Mouse (Mus musculus) forebrain, embryonic 13.5 days (tissue): ENCODE data around the gene Hoxa2. TPM values are rescaled to one million over a fixed set of nuclear protein-coding genes. Genes with fewer than 3 reads are reported as not detected.

Experiments
- ATAC-seq: fragments of 200-750 bp; cut with Nextera tagmentation; 2 replicates; pipeline ENCODE4 v1.8.0; 2017
- H3K27ac ChIP-seq: fragments of 300-500 bp; sonication (generic); 2 replicates; pipeline ENCODE4 v1.5.1; 2015; ENCODE audit warnings: inconsistent platforms, mild to moderate bottlenecking, moderate library complexity
- H3K27me3 ChIP-seq: fragments of 300-500 bp; sonication (generic); 2 replicates; pipeline ENCODE4 v1.6.1; 2015; ENCODE audit warnings: mild to moderate bottlenecking, inconsistent platforms
- H3K36me3 ChIP-seq: fragments of 300-500 bp; sonication (generic); 2 replicates; pipeline ENCODE4 v1.6.1; 2015; ENCODE audit warnings: mild to moderate bottlenecking, inconsistent platforms; ENCODE audit not compliant: poor library complexity, severe bottlenecking
- H3K4me1 ChIP-seq: fragments of 300-500 bp; sonication (generic); 2 replicates; pipeline ENCODE4 v1.6.1; 2015; ENCODE audit warnings: inconsistent platforms
- H3K4me2 ChIP-seq: fragments of 300-500 bp; sonication (generic); 2 replicates; pipeline ENCODE4 v1.6.1; 2015; ENCODE audit warnings: inconsistent platforms, mild to moderate bottlenecking, moderate library complexity
- H3K4me3 ChIP-seq: fragments of 300-500 bp; sonication (generic); 2 replicates; pipeline ENCODE4 v1.5.1; 2015; ENCODE audit warnings: mild to moderate bottlenecking, inconsistent platforms
- H3K9ac ChIP-seq: fragments of 300-500 bp; sonication (generic); 2 replicates; pipeline ENCODE4 v1.6.1; 2015; ENCODE audit warnings: mild to moderate bottlenecking, inconsistent platforms
- H3K9me3 ChIP-seq: fragments of 300-500 bp; sonication (generic); replicated peaks from 2 replicates; pipeline ENCODE4 v1.6.1; 2016; ENCODE audit warnings: inconsistent platforms
- WGBS: fragments of 180-500 bp; shearing (Covaris S2); methylation state at CpG from one replicate; pipeline ENCODE4 v1.1.7; 2015; 5-methylcytosine and 5-hydroxymethylcytosine counted together
- polyA plus RNA-seq: library from polyadenylated mRNA; unstranded; fragments of >200 nt; fragmentation: Nextera tagmentation; extraction: Ambion mirVana; gene quantifications from 2 replicates; pipeline ENCODE4 v1.2.1, GENCODE M21; 2015

The Hoxa2 gene
- polyA plus RNA-seq, 1 experiment from 2014 or later, result not detected

DNA sequence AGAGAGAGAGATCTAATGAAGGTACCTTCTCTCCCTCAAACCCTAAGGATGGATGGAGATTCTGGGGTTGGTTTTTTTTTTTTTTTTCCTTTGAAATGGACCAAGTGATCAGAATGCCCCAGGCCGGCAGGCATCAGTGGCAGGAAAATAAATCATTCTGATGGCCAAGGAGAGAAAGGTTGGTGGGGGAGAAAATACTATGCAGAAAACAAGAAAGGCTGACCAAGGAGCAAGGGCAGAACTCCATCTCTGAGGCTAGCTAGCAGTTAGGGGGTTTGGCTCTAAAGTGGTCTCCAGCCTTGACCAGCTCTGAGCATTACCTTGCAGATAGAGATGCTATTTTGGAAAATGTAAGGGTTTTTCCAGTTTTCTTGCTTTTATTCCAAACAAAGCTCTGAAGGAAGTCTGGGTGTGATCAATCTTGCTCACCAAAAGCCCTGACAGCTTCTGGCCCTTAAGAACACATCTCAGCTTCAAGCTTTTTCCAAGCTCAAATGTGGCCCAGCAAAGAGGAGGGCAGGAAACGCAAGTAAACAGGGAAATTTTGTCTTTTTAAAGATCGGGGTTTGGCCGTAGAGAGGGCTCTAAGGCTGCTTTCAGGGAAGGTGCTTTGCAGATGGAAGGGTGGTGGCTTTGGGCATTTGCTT is 1.9 kb upstream of the Hoxa2 start:
- WGBS, result 6% methylated on average over 4 of the region's 4 CpGs
- H3K4me1 ChIP-seq, result no peaks in the 10 kb centered on the region
- no peak overlapping the region for H3K9ac ChIP-seq
- H3K36me3 ChIP-seq, result no peaks in the 10 kb centered on the region
- peaks cover 99% of the 10 kb centered on the region for H3K27me3 ChIP-seq
- H3K4me3 ChIP-seq, result no peak overlapping the region
- no peak for ATAC-seq
- H3K9me3 ChIP-seq, result no peaks in the 10 kb centered on the region
- no peak overlapping the region for H3K27ac ChIP-seq
- H3K4me2 ChIP-seq, result no peak overlapping the region

DNA sequence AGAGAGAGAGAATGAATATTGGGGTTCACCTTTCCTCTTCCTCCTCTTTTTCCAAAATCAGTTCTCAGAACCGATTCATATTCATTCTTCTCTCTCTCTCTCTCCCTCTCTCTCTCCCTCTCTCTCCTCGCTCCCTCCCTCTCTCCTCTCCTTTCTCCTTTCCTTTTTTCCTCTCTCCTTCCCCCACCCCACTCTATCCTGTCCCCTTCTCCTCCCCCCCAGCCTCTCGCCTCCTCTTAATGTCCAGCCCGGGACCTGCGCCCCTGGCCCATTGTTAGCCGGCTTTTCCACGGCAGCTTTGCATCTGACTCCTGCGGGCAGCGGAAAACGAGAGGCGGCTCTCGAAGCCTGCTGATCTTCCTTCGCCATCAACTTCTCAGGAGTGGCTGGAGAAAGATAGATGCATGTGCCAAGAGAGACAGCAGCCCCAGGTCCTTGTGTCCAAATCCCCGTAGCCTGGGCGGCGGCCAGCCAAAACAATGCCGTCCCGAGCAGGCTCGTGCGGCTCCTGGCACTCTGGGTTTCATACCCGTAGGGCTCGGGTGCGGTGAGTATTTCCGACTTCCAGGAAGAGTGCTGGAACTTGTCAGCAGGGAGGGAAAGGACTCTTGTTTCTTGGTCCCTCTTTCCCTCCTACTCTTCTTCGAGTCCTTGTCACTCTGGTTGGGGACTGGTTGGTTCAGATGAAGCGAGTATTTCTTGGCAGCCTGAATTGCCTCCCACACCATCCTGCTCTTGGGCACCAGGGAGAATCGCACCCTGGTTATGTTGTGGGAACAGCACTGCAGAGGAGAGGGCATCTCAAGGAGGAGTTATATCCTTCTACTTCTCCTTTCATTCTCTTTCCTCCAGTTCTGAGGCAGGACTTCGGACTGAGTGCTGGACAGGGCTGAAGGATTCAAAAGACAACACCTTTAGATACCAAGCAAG is 1.1 kb upstream of the Hoxa2 start:
- no peak overlapping the region for H3K4me2 ChIP-seq
- H3K9me3 ChIP-seq, result no peaks in the 10 kb centered on the region
- no peak overlapping the region for H3K9ac ChIP-seq
- H3K4me3 ChIP-seq, result no peak overlapping the region
- WGBS, result under 1% methylated on average over 28 of the region's 28 CpGs
- ATAC-seq, result no peak
- H3K4me1 ChIP-seq, result 0 out of 2 replicates have a peak, but pooled peaks cover 1% of the 10 kb centered on the region
- H3K27ac ChIP-seq, result no peak overlapping the region
- H3K36me3 ChIP-seq, result no peaks in the 10 kb centered on the region
- H3K27me3 ChIP-seq, result peaks cover 99% of the 10 kb centered on the region

DNA sequence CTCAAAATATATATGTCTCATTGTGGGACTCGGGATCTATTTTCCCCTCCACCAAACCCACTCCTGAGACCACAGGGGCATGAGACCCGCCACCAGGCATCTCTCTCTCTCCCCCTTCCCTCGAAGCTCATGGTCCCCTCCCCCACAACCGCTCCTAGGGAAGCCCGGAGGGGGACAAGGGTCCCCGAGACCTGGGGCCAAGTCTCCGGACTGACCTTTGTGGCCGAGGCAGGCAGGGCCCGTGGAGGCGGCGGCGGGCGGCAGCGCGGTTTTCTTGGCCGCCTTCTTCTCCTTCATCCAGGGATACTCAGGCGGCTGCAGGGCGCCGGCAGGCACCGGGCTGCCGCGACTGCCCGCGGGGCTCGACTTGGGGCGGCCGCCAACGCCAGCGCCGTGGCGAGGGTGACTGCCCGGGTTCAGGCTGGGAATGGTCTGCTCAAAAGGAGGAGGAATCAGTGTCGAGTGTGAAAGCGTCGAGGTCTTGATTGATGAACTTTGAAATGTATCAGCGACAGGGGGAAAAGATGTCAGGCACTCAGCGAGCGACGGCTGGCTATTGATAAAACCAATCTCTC is 493 bp downstream of the Hoxa2 start:
- no peaks in the 10 kb centered on the region for H3K36me3 ChIP-seq
- no peak for ATAC-seq
- under 1% methylated on average over 28 of the region's 39 CpGs for WGBS
- H3K4me1 ChIP-seq, result 0 out of 2 replicates have a peak, but pooled peaks cover 5% of the 10 kb centered on the region
- H3K27ac ChIP-seq, result no peak overlapping the region
- H3K4me2 ChIP-seq, result no peak overlapping the region
- no peaks in the 10 kb centered on the region for H3K9me3 ChIP-seq
- H3K27me3 ChIP-seq, result peaks cover 99% of the 10 kb centered on the region
- H3K4me3 ChIP-seq, result no peak overlapping the region
- no peak overlapping the region for H3K9ac ChIP-seq

DNA sequence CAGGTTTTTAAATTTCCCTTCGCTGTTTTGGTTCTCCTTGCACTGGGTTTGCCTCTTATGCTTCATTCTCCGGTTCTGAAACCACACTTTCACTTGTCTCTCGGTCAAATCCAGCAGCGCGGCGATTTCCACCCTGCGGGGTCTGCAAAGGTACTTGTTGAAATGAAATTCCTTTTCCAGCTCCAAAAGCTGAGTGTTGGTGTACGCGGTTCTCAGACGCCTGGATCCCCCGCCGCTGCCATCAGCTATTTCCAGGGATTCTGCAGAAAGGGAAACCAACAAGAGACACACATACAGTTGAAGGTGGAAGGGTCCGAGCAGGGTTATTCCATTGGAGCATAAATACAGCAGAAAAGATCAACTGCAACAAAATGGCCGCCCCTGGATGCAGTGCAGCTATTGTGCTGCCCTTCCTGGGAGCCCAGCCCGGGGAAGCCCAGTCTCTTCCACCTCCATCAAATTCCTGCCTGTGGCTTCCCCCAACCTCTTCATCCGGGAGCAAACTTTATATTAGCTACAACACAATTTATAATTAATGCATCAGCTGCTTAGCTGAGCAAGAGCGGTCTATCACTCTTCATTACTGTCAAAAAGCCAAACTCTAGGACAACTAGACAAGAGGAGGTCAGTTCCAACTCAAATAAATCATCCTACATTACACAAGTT is 1.1 kb downstream of the Hoxa2 start:
- Histone ChIP-seq H3K4me3 (no peak overlapping the region), H3K36me3 (no peaks in the 10 kb centered on the region), H3K9ac (no peak overlapping the region), H3K27ac (no peak overlapping the region), H3K4me2 (no peak overlapping the region), H3K9me3 (no peaks in the 10 kb centered on the region), H3K4me1 (peaks cover 11% of the 10 kb centered on the region), H3K27me3 (peaks cover 99% of the 10 kb centered on the region)
- no peak for ATAC-seq
- WGBS, result under 1% methylated on average over 17 of the region's 17 CpGs

DNA sequence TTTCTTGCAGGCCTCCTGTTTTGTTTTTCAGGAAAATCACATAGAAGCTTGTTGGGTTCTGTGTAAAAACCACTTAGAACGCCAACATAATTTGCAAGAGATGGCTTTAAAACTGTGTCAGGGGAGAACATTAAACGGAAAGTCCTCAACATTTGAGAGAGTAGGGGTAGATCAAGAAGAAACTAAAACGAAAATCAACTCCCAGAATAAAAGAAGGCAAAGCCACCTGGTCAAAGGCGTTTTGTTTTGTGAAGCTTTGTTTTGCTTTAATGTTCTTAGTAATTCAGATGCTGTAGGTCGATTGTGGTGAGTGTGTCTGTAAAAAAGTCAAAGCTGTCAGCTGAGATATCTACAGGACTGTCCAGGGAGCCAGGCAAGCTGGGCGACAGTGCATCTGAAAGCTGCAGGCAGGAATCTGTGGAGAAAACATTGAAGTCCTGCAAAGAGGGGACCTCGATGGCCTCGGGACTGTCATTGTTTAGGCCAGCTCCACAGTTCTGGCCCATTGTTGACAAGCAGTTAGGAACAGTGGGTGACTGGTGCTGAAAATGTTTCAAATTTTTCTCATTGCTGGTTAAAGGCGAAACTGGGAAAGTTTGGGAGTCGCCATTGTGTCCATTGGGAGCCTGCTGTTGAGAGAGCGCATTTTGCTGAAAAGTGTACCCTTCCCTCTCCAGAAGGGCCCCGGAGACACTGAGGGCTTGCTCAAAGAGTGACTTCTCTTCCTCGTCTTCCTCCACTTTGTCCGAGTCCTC is 1.8 kb downstream of the Hoxa2 start:
- 2% methylated on average over 14 of the region's 14 CpGs for WGBS

DNA sequence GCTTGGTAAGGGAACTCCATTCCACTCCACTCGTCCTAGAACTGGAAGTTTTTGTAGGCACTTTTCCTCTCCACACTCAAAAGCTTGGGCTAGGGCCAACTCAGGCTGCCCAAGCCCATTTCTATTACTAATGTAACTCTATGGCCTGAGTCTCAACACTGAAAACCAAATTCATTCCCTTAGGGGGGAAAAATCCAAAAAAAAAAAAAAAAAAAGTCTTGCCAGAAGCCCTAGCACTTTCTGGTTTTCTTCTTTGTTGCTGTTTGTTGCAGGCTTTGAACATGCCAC is 2.6 kb downstream of the Hoxa2 start:
- Histone ChIP-seq H3K9ac (no peak overlapping the region), H3K27ac (no peak overlapping the region), H3K36me3 (no peaks in the 10 kb centered on the region), H3K4me3 (no peak overlapping the region), H3K9me3 (no peaks in the 10 kb centered on the region), H3K4me1 (peaks cover 17% of the 10 kb centered on the region), H3K4me2 (no peak overlapping the region), H3K27me3 (peaks cover 99% of the 10 kb centered on the region)
- 0% methylated on average over 1 of the region's 1 CpGs for WGBS
- no peak for ATAC-seq

More for the DNA sequence above, 1.8 kb downstream of the Hoxa2 start:
- no peaks in the 10 kb centered on the region for H3K36me3 ChIP-seq
- no peak for ATAC-seq
- no peak overlapping the region for H3K9ac ChIP-seq
- H3K4me1 ChIP-seq, result peaks cover 17% of the 10 kb centered on the region
- peaks cover 99% of the 10 kb centered on the region for H3K27me3 ChIP-seq
- no peaks in the 10 kb centered on the region for H3K9me3 ChIP-seq
- no peak overlapping the region for H3K27ac ChIP-seq
- no peak overlapping the region for H3K4me3 ChIP-seq
- no peak overlapping the region for H3K4me2 ChIP-seq

DNA sequence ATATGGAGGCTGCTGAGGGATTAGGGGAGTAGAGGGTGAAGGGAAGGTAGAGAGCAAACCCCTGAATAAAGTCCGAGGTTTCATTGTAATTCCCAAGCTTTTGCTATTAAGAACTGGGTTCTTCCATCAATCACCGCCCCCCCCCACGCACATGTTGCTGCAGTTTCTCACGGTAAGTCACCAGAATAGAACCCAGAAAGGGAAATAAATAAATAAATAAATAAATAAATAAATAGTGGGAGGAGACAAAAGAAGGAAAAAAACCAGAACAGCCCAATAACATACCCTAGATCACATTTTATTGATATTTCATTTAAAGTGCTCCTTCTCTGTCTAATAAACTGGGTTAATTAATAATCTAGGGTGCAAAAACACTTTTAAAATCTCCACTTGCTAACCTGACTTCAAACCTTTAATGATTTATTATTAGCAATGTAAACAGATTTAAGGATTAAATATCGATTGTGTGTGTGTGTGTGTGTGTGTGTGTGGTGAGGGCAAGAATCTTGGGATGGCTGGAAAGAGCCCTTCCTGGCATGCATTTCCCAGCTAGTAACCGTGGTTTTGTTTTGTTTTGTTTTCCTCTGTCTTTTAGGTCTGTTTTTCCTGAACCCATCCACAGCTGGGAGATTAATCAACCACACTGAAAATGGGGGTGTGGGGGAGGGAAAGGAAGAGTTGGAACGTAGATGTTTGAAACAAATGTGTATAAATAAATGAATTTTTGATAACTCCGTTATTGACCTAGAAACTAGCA is 3.1 kb downstream of the Hoxa2 start:
- H3K27ac ChIP-seq, result no peak overlapping the region

DNA sequence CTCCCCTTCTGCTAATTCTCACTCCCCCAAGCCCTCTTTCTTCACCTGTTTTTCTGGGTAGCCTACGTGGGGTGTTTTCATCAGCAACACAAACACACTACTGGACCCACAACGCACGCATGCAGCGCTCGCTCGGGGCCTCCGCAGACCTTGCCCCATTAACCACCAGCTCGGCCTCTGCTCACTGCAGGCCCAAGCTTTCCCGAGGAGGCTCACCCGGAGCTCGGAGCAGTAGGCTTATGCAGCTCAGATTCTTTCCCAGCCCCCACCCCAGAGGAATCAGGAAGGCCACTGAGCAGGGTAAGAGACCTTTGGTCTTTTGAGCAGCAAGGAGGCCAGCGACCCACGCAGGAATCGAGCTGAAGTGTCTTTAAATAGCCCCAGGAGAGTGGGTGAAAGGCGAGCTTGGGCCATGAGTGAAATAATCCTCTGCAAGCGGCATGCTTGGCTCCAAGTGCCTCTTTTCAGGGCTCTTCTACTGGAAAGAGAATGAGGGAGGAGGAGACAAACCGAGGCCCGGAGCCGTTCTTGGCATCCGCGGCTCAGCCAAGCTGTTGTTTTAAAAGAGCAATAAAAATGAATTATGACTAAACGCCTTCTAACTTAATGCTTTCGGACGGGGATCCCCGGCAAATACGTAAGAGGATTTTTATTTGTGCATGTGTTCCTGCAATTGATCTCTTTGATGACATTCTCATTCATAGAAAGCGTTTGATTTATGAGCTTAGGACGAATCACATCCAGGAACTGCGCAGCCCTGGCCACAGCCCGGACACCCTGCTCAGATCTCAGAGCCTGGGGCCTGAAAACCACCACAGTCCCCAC is 3.9 kb downstream of the Hoxa2 start:
- Histone ChIP-seq H3K4me1 (peaks cover 17% of the 10 kb centered on the region), H3K27ac (no peak overlapping the region), H3K9ac (no peak overlapping the region), H3K9me3 (no peaks in the 10 kb centered on the region), H3K4me3 (no peak overlapping the region), H3K27me3 (peaks cover 99% of the 10 kb centered on the region), H3K4me2 (no peak overlapping the region), H3K36me3 (no peaks in the 10 kb centered on the region)
- 1% methylated on average over 30 of the region's 30 CpGs for WGBS
- no peak for ATAC-seq

More for the DNA sequence above, 3.1 kb downstream of the Hoxa2 start:
- Histone ChIP-seq H3K9me3 (no peaks in the 10 kb centered on the region), H3K27me3 (peaks cover 99% of the 10 kb centered on the region), H3K36me3 (no peaks in the 10 kb centered on the region), H3K4me1 (peaks cover 17% of the 10 kb centered on the region), H3K4me2 (no peak overlapping the region), H3K9ac (no peak overlapping the region), H3K4me3 (no peak overlapping the region)
- WGBS, result under 1% methylated on average over 8 of the region's 8 CpGs
- ATAC-seq, result no peak

DNA sequence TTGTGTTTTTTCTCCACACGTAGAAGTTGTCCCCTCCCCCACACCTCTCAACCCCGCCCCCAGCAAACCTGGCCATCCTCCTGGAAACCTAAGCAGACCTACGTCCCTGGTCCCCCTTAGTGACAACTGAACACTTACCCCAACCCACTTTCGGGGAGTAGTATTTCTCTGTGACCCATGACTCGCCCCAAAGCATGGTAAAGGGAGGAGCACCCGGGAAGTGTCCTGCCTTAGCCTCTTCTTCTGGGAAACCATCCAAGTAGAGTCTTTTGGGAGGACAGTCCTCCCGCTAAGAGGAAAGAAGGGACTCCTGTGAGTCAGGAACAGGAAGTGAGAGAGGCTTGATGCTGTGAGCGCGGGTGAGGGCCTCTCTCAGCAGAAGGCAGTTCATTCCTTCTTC is 4.7 kb downstream of the Hoxa2 start:
- Histone ChIP-seq H3K4me2 (no peak overlapping the region), H3K4me3 (no peak overlapping the region)
- WGBS, result 7% methylated on average over 8 of the region's 9 CpGs

DNA sequence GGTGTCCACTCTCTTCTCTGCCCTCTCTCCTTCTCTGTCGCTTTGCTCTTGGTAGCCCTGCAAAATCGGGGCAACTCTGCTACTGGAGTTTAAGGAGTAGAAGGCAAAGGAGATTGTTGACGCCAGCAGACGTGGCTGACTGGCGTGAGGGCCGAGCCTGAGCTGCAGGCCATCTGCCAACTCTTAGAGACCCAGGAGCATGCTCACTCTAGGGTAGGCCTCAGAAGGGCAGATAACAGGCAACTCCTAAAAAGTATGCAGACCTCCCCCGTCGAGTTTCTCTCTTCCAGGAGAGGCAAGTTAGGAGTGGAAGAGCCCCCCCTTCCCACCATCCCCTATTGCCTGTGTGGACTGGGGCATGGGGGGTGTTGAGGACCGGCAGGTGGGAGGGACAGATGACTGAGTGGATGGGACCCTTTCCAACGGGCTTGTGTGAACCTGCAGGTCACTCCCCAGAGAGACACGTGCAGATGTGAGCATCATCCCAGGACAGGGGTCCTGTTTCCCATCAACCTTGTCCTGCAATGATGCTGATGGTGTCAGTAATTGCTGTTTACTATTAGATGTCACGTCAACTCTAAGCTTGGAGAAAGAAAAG is 5.4 kb downstream of the Hoxa2 start:
- Histone ChIP-seq H3K27me3 (peaks cover 99% of the 10 kb centered on the region), H3K9ac (no peak overlapping the region), H3K9me3 (no peaks in the 10 kb centered on the region), H3K4me1 (peaks cover 17% of the 10 kb centered on the region), H3K36me3 (no peaks in the 10 kb centered on the region), H3K4me2 (peak overlapping the region; percentile 95), H3K4me3 (peak overlapping the region; percentile 52), H3K27ac (no peak overlapping the region)
- ATAC-seq, result no peak
- 1% methylated on average over 12 of the region's 12 CpGs for WGBS

More for the DNA sequence above, 4.7 kb downstream of the Hoxa2 start:
- no peaks in the 10 kb centered on the region for H3K9me3 ChIP-seq
- H3K36me3 ChIP-seq, result no peaks in the 10 kb centered on the region
- peaks cover 17% of the 10 kb centered on the region for H3K4me1 ChIP-seq
- no peak for ATAC-seq
- no peak overlapping the region for H3K9ac ChIP-seq
- H3K27ac ChIP-seq, result no peak overlapping the region
- H3K27me3 ChIP-seq, result peaks cover 99% of the 10 kb centered on the region
